Mouse (Mus musculus) forebrain, embryonic 11.5 days (tissue): ENCODE measurements around the gene Esrra. TPM values are rescaled to one million over a fixed set of nuclear protein-coding genes. Genes with fewer than 3 reads are reported as not detected.

Experiments used
- ATAC-seq: fragments of 200-750 bp; cut with Nextera tagmentation; replicated peaks from 2 replicates; pipeline ENCODE4 v1.8.0; 2017; ENCODE audit warnings: moderate TSS enrichment; ENCODE audit not compliant: low FRiP score
- DNase-seq: peaks from one replicate; pipeline ENCODE4 v3.0.0-alpha.2; 2017; ENCODE audit warnings: low spot score
- H3K27ac ChIP-seq: fragments of 300-500 bp; sonication (generic); 2 replicates; pipeline ENCODE4 v1.5.1; 2014; ENCODE audit warnings: low read depth, low read length
- H3K27me3 ChIP-seq: fragments of 300-500 bp; sonication (generic); 2 replicates; pipeline ENCODE4 v1.6.1; 2014; ENCODE audit warnings: mild to moderate bottlenecking, low read length, mixed read lengths; ENCODE audit not compliant: control insufficient read depth, insufficient read depth
- H3K36me3 ChIP-seq: fragments of 300-500 bp; sonication (generic); 2 replicates; pipeline ENCODE4 v1.6.1; 2014; ENCODE audit warnings: mild to moderate bottlenecking, low read length, moderate library complexity, mixed read lengths; ENCODE audit not compliant: control insufficient read depth, insufficient read depth
- H3K4me1 ChIP-seq: fragments of 300-500 bp; sonication (generic); replicated peaks from 2 replicates; pipeline ENCODE4 v1.6.1; 2014; ENCODE audit warnings: low read length, mixed read lengths; ENCODE audit not compliant: control insufficient read depth, insufficient read depth
- H3K4me2 ChIP-seq: fragments of 300-500 bp; sonication (generic); 2 replicates; pipeline ENCODE4 v1.6.1; 2014; ENCODE audit warnings: low read depth, mild to moderate bottlenecking, low read length, moderate library complexity, mixed read lengths; ENCODE audit not compliant: severe bottlenecking
- H3K4me3 ChIP-seq: fragments of 300-500 bp; sonication (generic); 2 replicates; pipeline ENCODE4 v1.5.1; 2014; ENCODE audit warnings: low read depth, low read length
- H3K9ac ChIP-seq: fragments of 300-500 bp; sonication (generic); 2 replicates; pipeline ENCODE4 v1.6.1; 2014; ENCODE audit warnings: low read length
- H3K9me3 ChIP-seq: fragments of 300-500 bp; sonication (generic); 2 replicates; pipeline ENCODE4 v1.6.1; 2016; ENCODE audit warnings: low read length, mixed read lengths; ENCODE audit not compliant: control insufficient read depth
- WGBS: fragments of 180-500 bp; shearing (Covaris S2); extraction: QIAGEN DNeasy Blood & Tissue Kit; methylation state at CpG from one replicate; pipeline ENCODE4 v1.1.7; 2014; 5-methylcytosine and 5-hydroxymethylcytosine counted together
- polyA plus RNA-seq: library from polyadenylated mRNA; unstranded; fragments of >200 nt; fragmentation: Nextera tagmentation; extraction: Ambion mirVana; gene quantifications from 2 replicates; pipeline ENCODE4 v1.2.1, GENCODE M21; 2014

The Esrra gene
- polyA plus RNA-seq, 1 experiment from 2014 or later = 5.4 TPM

DNA sequence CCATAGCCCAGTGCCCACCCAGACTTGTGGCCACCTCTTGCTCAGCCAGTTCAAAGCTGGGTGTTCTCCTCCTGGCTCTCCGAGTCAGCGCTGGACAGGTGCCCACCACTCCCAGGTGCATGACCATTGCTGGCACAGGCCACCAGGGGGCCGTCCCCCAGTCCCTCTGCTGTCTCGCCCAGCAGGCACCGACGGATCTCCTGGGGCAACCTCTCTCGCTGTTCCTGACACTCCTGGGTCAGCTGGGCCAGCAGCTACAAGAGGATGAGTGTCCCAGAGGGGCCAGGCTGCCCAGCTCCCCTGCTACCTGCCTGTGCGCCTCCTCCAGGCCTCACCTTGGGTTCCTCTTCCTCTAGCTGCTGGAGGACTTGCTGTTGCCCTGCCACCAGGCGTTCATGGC is 32.4 kb upstream of the Esrra start:
- Histone ChIP-seq H3K27ac (no peak overlapping the region), H3K4me3 (no peak overlapping the region), H3K4me1 (peaks cover 8% of the 10 kb centered on the region; the same call in 1 of the 2 replicates), H3K9me3 (no peaks in the 10 kb centered on the region), H3K4me2 (no peak overlapping the region), H3K9ac (no peak overlapping the region), H3K36me3 (no peaks in the 10 kb centered on the region; the same call in 1 of the 2 replicates), H3K27me3 (no peaks in the 10 kb centered on the region)
- 55% methylated on average over 9 of the region's 9 CpGs for WGBS
- no peak for ATAC-seq
- no peak for DNase-seq

DNA sequence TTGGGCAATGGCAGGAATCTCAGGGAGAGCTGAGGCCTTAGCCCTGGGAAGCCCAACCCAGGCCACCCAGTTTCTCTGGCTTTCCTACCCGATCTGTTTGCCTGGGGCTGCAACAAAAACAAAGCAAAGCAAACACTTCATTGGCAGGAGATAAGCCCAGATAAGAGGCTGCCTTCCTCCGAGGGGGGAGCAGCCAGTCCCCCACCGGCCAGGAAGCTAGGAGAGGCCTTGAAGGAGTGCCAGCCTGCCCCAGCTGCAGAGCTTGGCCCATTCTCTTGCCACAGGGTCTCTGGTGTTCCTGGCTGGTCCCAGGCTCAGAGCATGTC is 31.1 kb upstream of the Esrra start:
- DNase-seq = no peak
- ATAC-seq = no peak
- Histone ChIP-seq H3K4me3 (no peak overlapping the region), H3K27me3 (no peaks in the 10 kb centered on the region), H3K9ac (peak overlapping the region; percentile 85; the same call in 1 of the 2 replicates), H3K4me1 (peaks cover 8% of the 10 kb centered on the region; the same call in 1 of the 2 replicates), H3K9me3 (no peaks in the 10 kb centered on the region), H3K36me3 (no peaks in the 10 kb centered on the region; the same call in 1 of the 2 replicates), H3K27ac (no peak overlapping the region), H3K4me2 (peak overlapping the region; percentile 96)
- WGBS = 18% methylated on average over 3 of the region's 3 CpGs

DNA sequence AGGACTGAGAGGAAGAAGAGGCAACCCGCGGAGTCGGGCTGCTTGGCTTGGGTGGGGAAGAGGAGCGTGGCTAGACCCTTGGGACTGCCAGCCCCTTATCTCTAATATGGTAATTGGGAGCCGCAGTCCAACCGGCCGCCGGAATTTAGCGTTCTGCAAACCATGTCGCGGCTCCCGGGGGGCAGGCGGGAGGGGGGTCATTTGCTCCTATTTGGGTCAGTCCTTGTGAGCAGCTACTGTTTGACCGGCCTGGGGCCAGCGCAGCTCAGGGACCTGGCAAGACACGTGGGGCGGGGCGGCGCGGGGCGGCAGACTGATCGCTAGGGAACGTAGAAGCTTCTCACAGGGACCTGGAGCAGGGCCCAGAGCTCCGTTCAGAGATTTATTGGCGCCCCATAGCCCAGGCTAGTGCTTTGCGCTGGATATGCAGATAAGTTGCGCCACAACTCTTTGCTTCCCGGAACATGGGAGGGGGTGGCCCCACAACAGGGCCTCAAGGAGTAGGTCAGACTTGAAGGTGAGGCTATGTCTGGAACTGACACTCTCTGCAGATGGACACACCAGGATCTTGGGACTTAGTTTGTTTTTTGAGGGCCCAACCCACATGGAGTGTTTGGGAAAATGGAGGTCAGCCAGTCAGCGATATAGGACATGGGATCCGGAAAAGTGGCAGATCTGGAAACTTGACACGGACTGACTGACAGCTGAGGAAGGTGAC is 30.5 kb upstream of the Esrra start:
- peak overlapping the region; percentile 85 for H3K9ac ChIP-seq
- peak; percentile 77 for DNase-seq
- peaks cover 8% of the 10 kb centered on the region; the same call in 1 of the 2 replicates for H3K4me1 ChIP-seq
- 4% methylated on average over 31 of the region's 31 CpGs for WGBS
- H3K36me3 ChIP-seq = no peaks in the 10 kb centered on the region; the same call in 1 of the 2 replicates
- peak overlapping the region; percentile 60 for H3K4me3 ChIP-seq
- peak overlapping the region; percentile 97 for H3K27ac ChIP-seq
- H3K9me3 ChIP-seq = no peaks in the 10 kb centered on the region
- no peak; the same call in 1 of the 2 replicates for ATAC-seq
- no peaks in the 10 kb centered on the region for H3K27me3 ChIP-seq
- H3K4me2 ChIP-seq = peak overlapping the region; percentile 96

DNA sequence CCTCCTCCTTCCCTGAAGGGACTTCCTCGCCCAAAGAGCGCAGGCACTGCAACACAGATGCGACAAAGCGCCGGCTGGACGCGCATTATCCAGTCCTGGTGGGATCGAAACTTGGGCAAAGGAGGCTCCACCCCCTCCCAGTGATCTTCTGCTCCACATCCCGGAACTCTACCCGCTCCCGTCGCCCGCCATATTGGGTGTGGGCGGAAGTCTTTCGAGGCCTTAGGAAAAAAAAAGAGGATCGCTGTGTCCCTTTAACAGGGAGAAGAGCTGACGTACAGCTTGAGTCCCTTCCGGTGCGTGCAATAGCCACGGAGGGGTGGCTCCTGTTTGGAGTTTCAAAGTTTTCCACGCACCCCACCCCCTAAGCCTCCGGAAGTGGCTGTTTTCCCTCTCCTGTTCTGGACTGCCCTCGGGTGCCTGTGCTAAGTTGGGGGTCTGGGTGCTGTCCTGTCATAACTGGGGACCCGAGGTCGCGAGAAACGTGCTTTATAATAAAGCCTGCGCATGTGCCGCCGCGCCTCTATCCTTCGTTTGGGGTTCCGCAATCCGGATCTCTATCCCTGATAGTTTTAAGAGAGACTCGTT is 29.9 kb upstream of the Esrra start:
- WGBS = under 1% methylated on average over 35 of the region's 35 CpGs
- ATAC-seq (peak; percentile 90), DNase-seq (peak; percentile 94)

DNA sequence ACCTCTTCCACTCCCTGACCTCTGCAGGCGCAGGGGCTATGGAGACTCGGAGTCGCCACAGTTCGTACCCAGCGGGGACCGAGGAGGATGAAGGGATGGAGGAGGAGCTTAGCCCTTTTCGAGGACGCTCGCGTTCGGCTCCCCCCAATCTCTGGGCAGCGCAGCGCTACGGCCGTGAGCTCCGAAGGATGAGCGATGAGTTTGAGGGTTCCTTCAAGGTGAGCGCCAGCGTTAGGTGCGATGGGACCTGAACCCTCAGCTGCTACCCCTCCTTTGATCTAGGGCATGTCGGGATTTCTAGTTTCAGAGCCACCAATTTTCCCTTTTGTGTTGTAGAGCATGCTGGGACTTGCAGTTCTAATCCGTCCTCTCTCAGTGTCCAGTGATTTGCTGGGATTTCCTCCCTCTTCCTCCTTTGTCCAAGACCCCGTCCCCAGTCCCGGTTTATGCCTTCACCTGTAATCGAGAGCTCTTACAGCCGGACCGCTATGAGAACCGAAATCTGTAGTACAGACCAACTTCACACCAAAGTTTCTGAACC is 29.1 kb upstream of the Esrra start:
- H3K27ac ChIP-seq = peak overlapping the region; percentile 97
- H3K4me2 ChIP-seq = peak overlapping the region; percentile 96
- H3K36me3 ChIP-seq = no peaks in the 10 kb centered on the region; the same call in 1 of the 2 replicates
- no peaks in the 10 kb centered on the region for H3K9me3 ChIP-seq
- ATAC-seq = peak; percentile 72
- peaks cover 8% of the 10 kb centered on the region; the same call in 1 of the 2 replicates for H3K4me1 ChIP-seq
- H3K9ac ChIP-seq = peak overlapping the region; percentile 85
- under 1% methylated on average over 28 of the region's 28 CpGs for WGBS
- H3K27me3 ChIP-seq = no peaks in the 10 kb centered on the region
- DNase-seq = peak; percentile 79
- peak overlapping the region; percentile 60 for H3K4me3 ChIP-seq

More for the DNA sequence above, 29.9 kb upstream of the Esrra start:
- Histone ChIP-seq H3K4me3 (peak overlapping the region; percentile 60), H3K9ac (peak overlapping the region; percentile 85), H3K9me3 (no peaks in the 10 kb centered on the region), H3K36me3 (no peaks in the 10 kb centered on the region; the same call in 1 of the 2 replicates), H3K27ac (peak overlapping the region; percentile 97), H3K4me1 (peaks cover 8% of the 10 kb centered on the region; the same call in 1 of the 2 replicates), H3K4me2 (peak overlapping the region; percentile 96), H3K27me3 (no peaks in the 10 kb centered on the region)

DNA sequence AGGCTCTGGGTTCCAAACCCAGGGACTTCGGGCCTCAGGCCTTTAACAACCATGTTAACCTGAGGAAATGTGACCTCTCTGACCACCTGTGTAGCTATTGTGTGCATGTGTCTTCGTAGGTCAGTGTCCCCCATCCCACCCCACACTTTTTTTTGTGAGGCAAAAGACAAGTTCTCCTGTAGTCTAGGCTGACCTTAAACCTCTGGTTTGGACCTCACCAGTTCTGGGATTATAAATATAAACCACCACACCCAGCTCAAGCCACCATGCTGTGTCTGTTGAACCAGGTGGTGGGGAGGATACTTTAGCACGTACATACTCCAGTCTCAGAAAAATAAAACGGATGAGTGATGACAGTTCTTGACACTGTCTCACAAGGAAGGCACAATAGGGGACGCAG is 28.3 kb upstream of the Esrra start:
- Histone ChIP-seq H3K27ac (peak overlapping the region; percentile 97), H3K9ac (peak overlapping the region; percentile 85), H3K27me3 (no peaks in the 10 kb centered on the region), H3K4me2 (peak overlapping the region; percentile 96), H3K9me3 (no peaks in the 10 kb centered on the region), H3K36me3 (no peaks in the 10 kb centered on the region; the same call in 1 of the 2 replicates), H3K4me1 (peaks cover 8% of the 10 kb centered on the region; the same call in 1 of the 2 replicates), H3K4me3 (peak overlapping the region; percentile 60)
- ATAC-seq (no peak), DNase-seq (no peak)
- 65% methylated on average over 5 of the region's 5 CpGs for WGBS

DNA sequence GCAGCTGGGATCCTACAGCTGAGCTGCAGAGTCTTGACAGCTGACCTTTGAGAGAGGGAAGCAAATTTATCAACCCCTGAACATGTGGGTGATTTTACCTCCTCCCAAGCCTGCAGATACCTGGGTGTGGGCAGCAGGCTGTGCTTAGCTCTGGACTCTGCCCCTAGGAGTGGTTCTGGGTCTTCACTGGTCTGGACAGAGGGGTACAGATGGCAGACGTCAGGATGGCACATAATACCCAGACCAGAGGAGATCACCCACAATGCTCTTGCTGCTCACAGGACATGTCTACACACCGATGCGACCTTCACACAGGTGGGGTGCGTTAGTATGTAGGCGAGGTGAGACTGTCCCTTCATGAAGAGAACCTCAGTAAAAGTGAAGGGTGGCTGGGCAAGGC is 27.9 kb upstream of the Esrra start:
- Histone ChIP-seq H3K9me3 (no peaks in the 10 kb centered on the region), H3K27me3 (no peaks in the 10 kb centered on the region), H3K36me3 (no peaks in the 10 kb centered on the region), H3K9ac (no peak overlapping the region; the same call in 1 of the 2 replicates), H3K27ac (no peak overlapping the region), H3K4me2 (no peak overlapping the region), H3K4me3 (no peak overlapping the region), H3K4me1 (peaks cover 8% of the 10 kb centered on the region; the same call in 1 of the 2 replicates)
- DNase-seq (no peak), ATAC-seq (no peak)
- 87% methylated on average over 5 of the region's 5 CpGs for WGBS

DNA sequence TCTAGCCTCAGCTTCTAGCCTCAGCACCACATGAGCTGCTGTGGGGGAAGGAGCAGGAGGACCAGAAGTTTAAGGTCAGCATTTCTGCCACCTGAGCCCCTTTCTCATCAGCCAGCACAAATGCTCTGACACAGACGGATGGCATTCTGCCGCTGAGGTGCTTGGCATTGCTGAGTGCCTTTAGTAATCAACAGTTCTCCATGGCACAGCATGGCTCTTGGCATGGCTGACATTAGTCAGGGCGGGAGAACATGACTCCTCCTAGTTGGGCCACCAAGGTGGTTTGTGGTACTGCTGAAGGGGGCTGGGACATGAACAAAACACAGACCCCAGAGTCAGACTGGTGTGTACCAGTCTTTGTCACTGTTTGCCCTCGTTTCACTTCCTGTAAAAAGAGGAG is 26.6 kb upstream of the Esrra start:
- ATAC-seq = no peak
- DNase-seq = no peak
- H3K9ac ChIP-seq = no peak overlapping the region

More for the DNA sequence above, 26.6 kb upstream of the Esrra start:
- Histone ChIP-seq H3K4me2 (no peak overlapping the region), H3K27ac (no peak overlapping the region), H3K4me1 (peaks cover 8% of the 10 kb centered on the region; the same call in 1 of the 2 replicates), H3K27me3 (no peaks in the 10 kb centered on the region), H3K9me3 (no peaks in the 10 kb centered on the region), H3K36me3 (no peaks in the 10 kb centered on the region), H3K4me3 (no peak overlapping the region)
- WGBS = 89% methylated on average over 4 of the region's 4 CpGs
